Mouse (Mus musculus) spleen, adult 2 months (tissue): Measurements from ENCODE around the gene Eed.

Experiments used
- CTCF ChIP-seq: fragments of 200-500 bp; IDR thresholded peaks from 2 replicates; pipeline ENCODE4 v1.5.1; 2011; ENCODE audit warnings: mild to moderate bottlenecking, inconsistent platforms; ENCODE audit not compliant: insufficient read depth, insufficient read length, insufficient replicate concordance; ENCODE audit errors: extremely low read depth
- POLR2A ChIP-seq: fragments of 200-500 bp; IDR thresholded peaks from 2 replicates; pipeline ENCODE4 v1.6.1; 2011; ENCODE audit warnings: low read depth, low read length, inconsistent platforms

GRCm38 (mm10) chr7:90029548-90030485 is 49.0 kb upstream of the Eed start:
- TF ChIP-seq POLR2A (no peak), CTCF (no peak)
